Mouse (Mus musculus) limb, embryonic 15.5 days (tissue): Measurements from ENCODE around the gene Arl3. TPM values are rescaled to one million over a fixed set of nuclear protein-coding genes. Genes with fewer than 3 reads are reported as not detected.

ENCODE experiments used
- ATAC-seq: fragments of 200-750 bp; cut with Nextera tagmentation; 2 replicates; pipeline ENCODE4 v1.8.0; 2017; ENCODE audit warnings: low read depth, moderate TSS enrichment; ENCODE audit not compliant: insufficient number of reproducible peaks, low FRiP score, low TSS enrichment
- H3K27ac ChIP-seq: fragments of 300-500 bp; sonication (generic); 2 replicates; pipeline ENCODE4 v1.5.1; 2015; ENCODE audit warnings: moderate library complexity, mild to moderate bottlenecking, inconsistent platforms
- H3K27me3 ChIP-seq: fragments of 300-500 bp; sonication (generic); 2 replicates; pipeline ENCODE4 v1.6.1; 2015; ENCODE audit warnings: inconsistent platforms
- H3K36me3 ChIP-seq: fragments of 300-500 bp; sonication (generic); 2 replicates; pipeline ENCODE4 v1.6.1; 2015; ENCODE audit warnings: inconsistent platforms
- H3K4me1 ChIP-seq: fragments of 300-500 bp; sonication (generic); 2 replicates; pipeline ENCODE4 v1.6.1; 2015; ENCODE audit warnings: inconsistent platforms
- H3K4me2 ChIP-seq: fragments of 300-500 bp; sonication (generic); 2 replicates; pipeline ENCODE4 v1.6.1; 2015; ENCODE audit warnings: mild to moderate bottlenecking, inconsistent platforms
- H3K4me3 ChIP-seq: fragments of 300-500 bp; sonication (generic); 2 replicates; pipeline ENCODE4 v1.5.1; 2015; ENCODE audit warnings: mild to moderate bottlenecking, inconsistent platforms
- H3K9ac ChIP-seq: fragments of 300-500 bp; sonication (generic); 2 replicates; pipeline ENCODE4 v1.6.1; 2015; ENCODE audit warnings: inconsistent platforms
- H3K9me3 ChIP-seq: fragments of 300-500 bp; sonication (generic); 2 replicates; pipeline ENCODE4 v1.6.1; 2016; ENCODE audit warnings: inconsistent platforms
- WGBS: fragments of 180-500 bp; shearing (Covaris S2); methylation state at CpG from one replicate; pipeline ENCODE4 v1.1.7; 2015; 5-methylcytosine and 5-hydroxymethylcytosine counted together
- polyA plus RNA-seq: library from polyadenylated mRNA; unstranded; fragments of >200 nt; fragmentation: Nextera tagmentation; extraction: Ambion mirVana; gene quantifications from 2 replicates; pipeline ENCODE4 v1.2.1, GENCODE M21; 2015

The Arl3 gene
- polyA plus RNA-seq, 1 experiment from 2014 or later = 138 TPM

DNA sequence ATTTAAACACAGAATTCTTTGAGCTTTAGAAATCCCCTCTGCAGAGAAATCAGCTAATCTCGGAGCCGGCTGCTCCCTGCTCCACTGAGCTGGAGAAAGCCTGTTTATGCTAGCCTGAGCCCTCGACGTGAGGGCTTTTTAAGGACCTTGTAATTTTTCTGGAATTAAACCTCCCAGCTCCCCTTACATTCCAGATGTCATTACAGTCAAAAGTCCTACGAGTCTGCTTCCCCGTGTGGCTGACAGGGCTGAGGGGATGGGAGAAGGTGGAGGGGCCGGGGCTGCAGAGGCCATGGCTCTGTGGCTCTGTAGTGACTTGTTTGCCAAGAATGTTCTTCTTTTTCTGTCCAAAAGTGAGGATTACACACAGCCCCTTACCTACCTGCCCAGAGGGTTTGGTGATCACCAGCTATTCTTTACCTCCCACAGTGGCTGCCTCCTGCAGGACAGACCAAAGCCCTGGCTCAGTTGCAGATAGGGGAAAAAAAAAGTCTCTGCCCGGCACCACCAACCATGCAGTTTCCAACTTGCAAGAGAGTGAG lies 42.5 kb downstream of the Arl3 start:
- Histone ChIP-seq H3K27ac (peak overlapping the region; percentile 67), H3K9ac (0 out of 2 replicates have a peak overlapping the region, but pooled peaks have one; percentile 10), H3K36me3 (no peaks in the 10 kb centered on the region), H3K27me3 (no peaks in the 10 kb centered on the region), H3K4me3 (no peak overlapping the region), H3K4me2 (no peak overlapping the region), H3K4me1 (peaks cover 68% of the 10 kb centered on the region), H3K9me3 (no peaks in the 10 kb centered on the region)
- no peak for ATAC-seq
- WGBS = 16% methylated on average over 8 of the region's 8 CpGs

DNA sequence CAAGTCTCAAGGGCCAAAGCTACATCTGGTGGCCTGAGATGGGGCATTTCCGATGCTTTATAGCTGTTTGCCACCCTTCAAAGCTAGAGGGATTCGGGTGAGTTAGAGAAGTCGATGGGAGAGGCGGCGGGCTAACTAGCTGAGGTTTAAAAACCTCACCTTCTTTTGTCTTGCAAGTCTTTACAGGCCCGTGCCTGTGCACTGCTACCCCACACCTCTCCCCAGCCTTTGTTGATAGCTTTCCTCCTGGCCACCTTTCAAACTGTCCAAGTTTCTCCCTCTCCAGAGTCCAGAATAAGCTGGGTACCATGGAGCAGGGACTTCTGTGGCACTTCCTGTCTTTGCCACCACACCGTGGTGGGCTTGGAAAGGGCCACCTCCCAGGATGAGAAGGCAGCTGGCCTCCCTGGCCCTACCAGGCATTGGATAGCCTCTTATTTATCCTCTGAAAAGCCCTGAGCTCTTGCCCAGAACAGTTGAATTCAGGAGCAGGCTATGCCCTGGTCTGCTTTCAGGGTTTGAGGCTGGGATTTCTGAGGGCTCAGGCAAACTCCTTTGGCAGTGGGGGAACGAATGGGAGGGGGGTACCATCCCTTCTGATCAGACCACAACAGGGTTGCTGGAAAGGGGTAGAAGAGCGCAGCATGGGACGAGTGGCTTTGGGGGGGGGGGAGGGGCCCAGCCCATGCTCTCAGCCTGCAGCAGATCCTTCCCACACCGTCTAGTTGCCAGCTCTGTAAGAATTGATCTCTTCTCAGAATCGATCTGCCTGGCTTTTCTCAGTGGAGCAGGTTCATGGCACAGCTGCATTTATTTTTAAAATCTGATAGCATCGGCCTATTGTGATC lies 43.2 kb downstream of the Arl3 start:
- Histone ChIP-seq H3K4me3 (no peak overlapping the region), H3K4me1 (peaks cover 73% of the 10 kb centered on the region), H3K27ac (peak overlapping the region; percentile 67), H3K27me3 (no peaks in the 10 kb centered on the region), H3K36me3 (no peaks in the 10 kb centered on the region), H3K9me3 (no peaks in the 10 kb centered on the region), H3K4me2 (peak overlapping the region; percentile 44), H3K9ac (no peak overlapping the region)
- no peak for ATAC-seq
- 21% methylated on average over 13 of the region's 13 CpGs for WGBS

DNA sequence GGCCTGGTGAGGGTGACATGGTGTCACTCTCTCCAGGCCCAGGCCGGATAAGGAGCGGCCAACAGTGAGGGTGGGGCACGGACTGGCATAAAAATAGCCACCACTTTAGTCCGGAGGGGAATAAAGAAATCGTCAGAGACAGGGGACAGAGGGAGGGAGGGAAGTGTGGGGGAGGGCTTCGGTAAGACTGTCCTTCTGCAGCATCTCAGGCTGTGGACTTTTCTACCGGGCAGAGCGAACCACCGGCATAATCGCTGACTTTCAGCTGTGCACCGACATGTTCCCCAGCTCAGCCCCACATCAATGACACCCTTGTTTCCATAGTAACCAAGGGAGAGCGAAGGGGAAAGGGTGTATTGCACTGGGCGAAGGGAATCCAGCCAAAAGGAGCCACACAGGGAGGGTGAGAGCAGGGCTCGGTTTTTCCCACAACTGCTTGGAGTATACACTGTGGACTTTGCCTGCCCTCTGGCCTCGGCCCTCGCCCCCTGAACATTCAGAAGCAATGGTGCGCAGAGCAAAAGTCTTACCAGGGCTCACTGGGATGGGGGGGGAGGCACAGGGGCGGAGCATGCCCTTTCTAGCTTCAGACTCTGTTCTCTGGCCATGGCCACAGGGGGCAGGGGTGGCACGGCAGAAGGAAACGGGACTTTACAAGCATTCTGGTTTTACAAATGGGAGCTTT lies 44.3 kb downstream of the Arl3 start:
- peaks cover 85% of the 10 kb centered on the region for H3K4me1 ChIP-seq
- H3K27ac ChIP-seq = peak overlapping the region; percentile 67
- peak overlapping the region; percentile 22 for H3K4me3 ChIP-seq
- 0 out of 2 replicates have a peak overlapping the region, but pooled peaks have one; percentile 14 for H3K9ac ChIP-seq
- no peaks in the 10 kb centered on the region for H3K36me3 ChIP-seq
- peak overlapping the region; percentile 44 for H3K4me2 ChIP-seq
- H3K27me3 ChIP-seq = no peaks in the 10 kb centered on the region
- 4% methylated on average over 20 of the region's 20 CpGs for WGBS
- no peaks in the 10 kb centered on the region for H3K9me3 ChIP-seq
- ATAC-seq = peak; percentile 22; the same call in 1 of the 2 replicates

DNA sequence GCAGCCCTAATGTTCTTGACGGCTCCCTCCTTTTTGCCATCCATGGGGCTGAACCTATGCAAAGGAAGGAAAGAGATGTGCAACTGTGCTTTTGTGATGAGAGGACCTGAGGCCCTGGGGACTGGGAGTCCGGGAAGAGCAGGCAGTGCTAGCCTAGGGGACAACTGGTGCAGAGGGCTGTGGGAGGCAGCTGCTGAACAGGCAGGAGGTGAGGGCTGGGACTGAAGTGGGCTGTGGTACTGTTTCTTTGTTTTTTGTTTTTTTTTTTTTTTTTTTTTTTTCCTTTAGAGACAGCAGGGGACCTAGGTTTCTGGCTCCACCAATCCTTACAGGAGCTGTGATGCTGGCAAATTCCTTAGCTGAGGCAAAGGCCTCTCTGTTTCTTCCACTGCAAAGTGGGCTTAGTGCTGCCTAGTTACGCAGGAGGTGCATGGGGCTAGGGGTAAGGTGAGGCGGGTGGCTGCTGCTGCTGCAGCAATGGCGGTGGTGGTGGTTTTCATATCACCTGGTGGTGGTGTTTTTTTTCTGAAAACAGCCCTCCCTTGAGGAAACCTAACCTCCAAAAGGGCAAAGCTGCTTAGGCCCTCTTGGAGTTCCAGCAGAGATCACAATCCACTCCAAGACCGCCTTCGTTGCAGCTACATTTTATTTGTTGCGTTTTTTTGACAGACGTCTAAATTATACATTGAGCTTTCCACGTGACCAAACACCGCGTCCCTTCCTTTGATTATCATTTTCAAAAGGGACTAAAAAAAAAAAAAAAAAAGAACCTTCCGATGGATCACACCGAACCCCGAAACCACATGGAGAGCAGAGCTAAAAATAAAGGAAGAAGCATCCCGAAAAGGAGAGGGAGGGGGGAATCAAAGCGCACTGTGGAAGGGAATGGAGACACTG lies 45.1 kb downstream of the Arl3 start:
- 28% methylated on average over 17 of the region's 17 CpGs for WGBS
- peak overlapping the region; percentile 67; the same call in 1 of the 2 replicates for H3K27ac ChIP-seq

DNA sequence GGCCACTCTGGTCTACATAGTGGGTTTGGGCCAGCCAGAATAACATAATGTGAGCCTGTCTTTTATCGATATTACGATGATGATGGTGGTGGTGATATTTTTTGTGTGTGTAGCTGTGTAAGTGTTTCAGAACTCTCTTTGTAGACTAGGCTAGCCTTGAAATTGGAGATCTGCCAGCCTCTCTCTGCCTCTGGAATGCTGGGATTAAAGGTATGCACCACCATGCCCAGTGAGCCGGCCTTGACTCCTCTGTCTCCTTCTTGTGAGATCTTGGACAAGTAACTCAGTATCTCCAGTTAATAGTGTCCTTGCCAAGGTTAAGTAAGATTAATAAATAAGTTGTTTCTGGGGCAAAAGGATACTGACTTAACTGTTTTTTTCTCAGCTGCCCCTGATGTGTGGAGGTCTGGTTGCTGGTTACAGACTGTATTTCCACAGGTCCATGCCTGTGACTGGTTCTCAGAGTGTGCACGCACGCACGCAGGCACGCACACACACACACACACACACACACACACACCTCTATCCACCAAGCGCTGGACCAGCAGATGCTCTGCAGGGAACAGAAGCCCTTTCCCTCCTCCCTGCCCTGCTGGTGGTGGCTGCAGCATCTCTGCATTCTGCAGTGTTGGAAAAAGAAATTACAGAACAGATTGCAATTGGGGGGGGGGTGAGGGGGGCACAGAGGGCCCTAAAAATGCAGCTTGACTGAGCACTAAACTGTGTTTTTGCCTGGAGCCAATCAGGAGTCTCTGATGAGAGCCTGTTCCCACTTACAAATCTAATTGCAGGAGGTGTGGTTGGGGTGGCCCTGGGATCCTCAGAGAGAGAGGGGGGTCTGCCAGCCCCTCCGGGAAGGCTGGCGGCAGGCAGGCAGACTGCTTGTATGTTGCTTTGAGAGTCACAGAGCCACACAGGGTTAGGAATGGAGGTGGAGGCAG lies 47.0 kb downstream of the Arl3 start:
- no peak overlapping the region for H3K4me3 ChIP-seq
- peaks cover 78% of the 10 kb centered on the region for H3K4me1 ChIP-seq
- H3K36me3 ChIP-seq = no peaks in the 10 kb centered on the region
- H3K4me2 ChIP-seq = no peak overlapping the region
- H3K27ac ChIP-seq = no peak overlapping the region
- H3K9me3 ChIP-seq = no peaks in the 10 kb centered on the region
- WGBS = 34% methylated on average over 10 of the region's 10 CpGs
- no peak overlapping the region for H3K9ac ChIP-seq
- no peaks in the 10 kb centered on the region for H3K27me3 ChIP-seq
- no peak for ATAC-seq

More for the DNA sequence above, 45.1 kb downstream of the Arl3 start:
- no peaks in the 10 kb centered on the region for H3K27me3 ChIP-seq
- no peaks in the 10 kb centered on the region for H3K9me3 ChIP-seq
- no peaks in the 10 kb centered on the region for H3K36me3 ChIP-seq
- ATAC-seq = no peak
- H3K4me2 ChIP-seq = peak overlapping the region; percentile 44
- no peak overlapping the region for H3K9ac ChIP-seq
- H3K4me3 ChIP-seq = no peak overlapping the region
- H3K4me1 ChIP-seq = peaks cover 89% of the 10 kb centered on the region

DNA sequence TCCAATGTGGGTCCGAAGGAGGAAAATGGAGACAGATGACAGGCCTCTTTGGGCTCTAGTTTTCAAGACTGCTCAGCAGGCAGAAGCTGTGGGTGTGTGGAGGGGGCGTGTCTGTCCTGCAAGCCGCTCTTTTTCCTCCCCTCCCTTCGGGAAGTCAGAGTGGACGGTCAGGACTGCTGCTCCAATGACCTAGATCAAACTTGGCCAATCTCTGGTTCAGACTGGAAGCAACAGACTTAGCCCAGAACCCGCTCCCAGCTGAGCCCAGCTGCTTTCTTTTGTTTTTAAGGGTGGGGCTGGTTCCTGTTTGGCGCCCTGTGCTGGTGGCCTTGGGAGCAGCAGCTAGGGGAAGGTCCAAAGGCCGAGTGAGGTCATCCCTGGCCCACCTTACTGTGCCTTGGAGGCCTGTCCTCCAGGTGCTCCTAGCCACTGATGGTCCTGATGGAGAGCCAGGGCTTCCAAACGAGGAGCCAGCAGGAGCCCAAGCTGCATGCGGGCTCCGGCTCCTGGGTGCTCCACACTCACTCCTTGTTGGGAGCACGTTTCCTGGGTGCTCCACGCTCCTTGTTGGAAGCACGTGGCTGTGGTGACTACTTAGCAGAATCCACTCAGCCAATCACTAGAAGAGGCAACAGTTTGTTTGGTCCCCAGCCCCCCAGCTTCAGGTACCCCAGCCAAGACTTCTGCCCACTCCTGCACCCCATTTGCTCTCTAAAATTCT lies 48.2 kb downstream of the Arl3 start:
- Histone ChIP-seq H3K4me1 (peaks cover 66% of the 10 kb centered on the region), H3K9me3 (no peaks in the 10 kb centered on the region), H3K4me3 (no peak overlapping the region), H3K27me3 (no peaks in the 10 kb centered on the region), H3K4me2 (peak overlapping the region; percentile 56), H3K9ac (no peak overlapping the region), H3K27ac (peak overlapping the region; percentile 80), H3K36me3 (no peaks in the 10 kb centered on the region)
- ATAC-seq = no peak
- 35% methylated on average over 14 of the region's 14 CpGs for WGBS

DNA sequence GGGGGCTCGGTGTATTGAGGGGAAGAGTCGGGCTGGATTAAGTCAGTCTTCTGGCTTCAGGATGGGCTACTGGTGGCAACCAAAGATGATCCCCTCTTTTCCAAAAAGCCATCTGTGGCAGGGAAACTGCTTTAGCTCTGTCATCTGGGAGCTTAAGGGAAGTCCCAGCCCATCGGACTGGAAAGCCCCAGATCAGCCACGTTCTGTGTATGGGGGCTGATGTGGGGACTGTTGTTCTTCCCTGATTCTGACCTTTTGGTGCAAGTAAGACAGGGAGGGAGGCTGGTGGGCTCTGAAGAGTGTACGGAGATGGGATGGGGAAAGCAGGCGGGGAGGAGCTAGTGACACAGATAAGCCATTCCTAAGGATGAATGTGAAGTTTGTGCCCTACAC lies 48.9 kb downstream of the Arl3 start:
- H3K27me3 ChIP-seq = no peaks in the 10 kb centered on the region
- peak overlapping the region; percentile 56 for H3K4me2 ChIP-seq
- H3K27ac ChIP-seq = peak overlapping the region; percentile 80
- H3K9me3 ChIP-seq = no peaks in the 10 kb centered on the region
- H3K4me1 ChIP-seq = peaks cover 62% of the 10 kb centered on the region
- H3K36me3 ChIP-seq = no peaks in the 10 kb centered on the region
- whole genome bisulfite sequencing = 15% methylated on average over 6 of the region's 6 CpGs
- no peak overlapping the region for H3K9ac ChIP-seq
- peak overlapping the region; percentile 25 for H3K4me3 ChIP-seq
- ATAC-seq = no peak

DNA sequence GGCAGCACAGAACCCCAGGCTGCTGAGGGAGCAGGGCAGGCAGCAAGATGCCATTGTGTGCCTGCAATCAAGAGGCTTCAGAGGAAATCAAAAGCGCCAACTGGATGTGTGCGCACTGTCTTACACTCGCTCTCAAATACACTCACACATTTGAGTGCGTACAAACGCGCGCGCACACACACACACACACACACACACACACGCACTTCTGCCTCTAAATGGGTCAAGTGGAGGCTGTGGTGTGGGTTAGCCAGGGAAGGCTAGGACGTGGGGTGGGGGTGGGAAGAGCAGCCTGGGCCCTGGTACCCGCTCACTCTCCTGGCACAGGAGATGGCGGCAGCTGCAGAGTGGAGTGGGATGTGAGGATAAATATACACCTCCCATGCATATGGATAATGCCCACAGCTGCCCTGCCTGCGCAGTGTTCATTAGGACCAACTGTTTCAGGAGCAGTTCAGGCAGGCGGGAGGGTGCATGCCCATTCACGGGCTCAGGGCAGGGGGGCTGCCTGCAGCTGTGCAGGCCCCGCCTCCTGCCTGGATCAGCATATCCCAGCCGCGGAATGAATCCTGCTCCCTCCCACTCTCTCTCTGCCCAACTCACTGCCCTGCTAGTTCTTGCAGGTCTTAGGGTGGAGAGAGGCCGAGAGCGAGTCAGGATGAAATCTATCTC lies 49.4 kb downstream of the Arl3 start:
- peak overlapping the region; percentile 56 for H3K4me2 ChIP-seq
- no peaks in the 10 kb centered on the region for H3K9me3 ChIP-seq
- WGBS = 9% methylated on average over 20 of the region's 20 CpGs
- peak overlapping the region; percentile 25 for H3K4me3 ChIP-seq
- H3K27ac ChIP-seq = peak overlapping the region; percentile 80
- H3K9ac ChIP-seq = peak overlapping the region; percentile 8; the same call in 1 of the 2 replicates
- peaks cover 61% of the 10 kb centered on the region for H3K4me1 ChIP-seq
- H3K36me3 ChIP-seq = no peaks in the 10 kb centered on the region
- ATAC-seq = peak; percentile 88
- no peaks in the 10 kb centered on the region for H3K27me3 ChIP-seq

DNA sequence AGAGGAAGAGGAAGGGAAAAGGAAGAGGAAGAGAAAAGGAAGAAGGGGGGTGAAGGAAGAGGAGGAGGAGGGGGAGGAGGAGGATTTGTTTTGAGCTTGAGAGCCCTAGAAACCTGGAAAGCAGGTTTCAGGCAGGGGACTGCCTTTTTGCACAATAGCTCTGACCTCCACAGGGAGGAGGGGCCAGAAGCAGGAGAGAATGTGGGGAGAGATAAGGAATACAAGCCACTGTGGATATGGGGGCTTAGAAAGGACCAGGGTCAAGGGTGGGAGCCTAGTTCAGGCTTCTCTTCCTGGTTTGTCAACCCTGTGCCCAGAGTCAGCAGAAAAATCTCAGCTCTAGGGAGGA lies 49.9 kb downstream of the Arl3 start:
- Histone ChIP-seq H3K4me3 (no peak overlapping the region), H3K27me3 (no peaks in the 10 kb centered on the region), H3K9me3 (no peaks in the 10 kb centered on the region)

More for the DNA sequence above, 49.9 kb downstream of the Arl3 start:
- H3K9ac ChIP-seq = 0 out of 2 replicates have a peak overlapping the region, but pooled peaks have one; percentile 8
- H3K27ac ChIP-seq = peak overlapping the region; percentile 80
- H3K36me3 ChIP-seq = no peaks in the 10 kb centered on the region
- H3K4me2 ChIP-seq = peak overlapping the region; percentile 56
- peaks cover 61% of the 10 kb centered on the region for H3K4me1 ChIP-seq
- ATAC-seq = no peak
